Mouse (Mus musculus) fibroblast of lung, adult 2 months (primary cell): Measurements from ENCODE around the gene Ntmt1.

ENCODE experiments used
- DNase-seq: peaks from one replicate; pipeline ENCODE4 v3.0.0-alpha.2; 2011; ENCODE audit warnings: low read depth

The Ntmt1 gene

DNA sequence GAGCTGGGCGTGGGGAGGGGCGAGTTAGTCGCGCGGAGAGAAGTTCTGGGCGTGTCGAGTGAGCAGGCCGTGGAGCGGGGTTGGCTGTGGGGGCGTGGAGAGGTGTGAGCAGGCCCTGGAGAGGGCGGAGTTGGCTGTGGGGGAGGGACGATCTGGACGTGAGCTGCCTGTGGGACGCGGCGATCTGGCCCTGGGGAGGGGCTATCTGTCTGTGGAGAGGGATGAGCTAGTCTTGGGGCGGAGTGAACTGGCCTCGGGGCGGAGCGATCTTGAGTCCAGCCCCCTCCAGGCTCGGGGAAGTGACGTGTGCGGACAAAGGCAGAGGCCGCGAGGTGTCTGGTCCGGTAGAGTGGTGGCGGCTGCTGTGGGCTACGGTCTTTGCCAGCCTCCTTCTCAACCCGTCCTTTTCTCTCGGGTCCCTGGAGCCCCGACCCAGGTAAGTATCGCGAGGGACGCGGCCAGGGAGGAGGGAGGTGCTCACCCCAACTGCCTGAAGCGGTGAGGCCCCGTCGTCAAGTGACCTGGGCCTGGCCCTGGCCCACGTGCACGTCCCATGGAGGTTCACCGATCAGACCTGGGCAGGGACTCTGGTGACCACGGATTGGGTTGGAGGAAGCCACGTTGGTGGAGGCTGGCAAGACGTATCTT lies at the start of gene Ntmt1:
TSS of gene Ntmt1 (plus strand) at position 179 of the 648 bp plus-strand sequence.
- DNase-seq, result peak; percentile 99

DNA sequence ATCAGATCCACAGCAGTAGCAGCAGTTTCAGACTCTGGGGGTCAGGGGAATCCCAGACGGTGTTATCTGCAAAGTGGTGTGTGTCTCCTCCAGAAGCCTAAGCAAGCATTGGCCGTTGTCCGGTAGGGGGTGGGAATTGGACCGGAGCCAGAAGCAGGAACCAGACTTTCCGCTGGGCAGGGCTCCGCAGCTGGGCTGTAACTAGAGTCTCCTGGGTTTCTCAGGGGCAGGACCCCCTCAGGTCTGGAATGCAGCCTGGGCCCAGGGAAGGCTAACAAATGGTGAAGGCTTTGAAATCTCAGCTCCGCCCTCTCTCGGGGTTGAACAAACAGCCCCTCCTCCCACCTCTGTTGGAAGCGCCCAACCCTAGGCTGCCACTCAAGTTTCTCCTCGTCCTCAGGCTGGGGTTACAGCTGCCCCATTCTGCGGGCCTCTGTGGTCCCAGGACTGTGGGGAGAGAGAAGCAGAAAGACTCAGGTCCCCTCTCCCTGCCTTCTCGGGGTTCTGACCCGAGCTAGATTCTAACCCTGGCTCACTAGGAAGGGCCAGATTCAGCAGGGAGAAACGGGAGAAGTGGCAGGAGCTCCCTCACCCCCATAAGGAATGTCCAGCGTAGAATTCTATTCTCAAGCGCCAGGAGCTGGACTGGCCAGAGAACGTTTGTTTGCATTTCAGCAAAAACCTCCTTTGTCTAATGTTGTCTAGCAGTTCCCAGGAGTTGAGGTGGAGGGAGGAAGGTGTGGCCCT lies 49.1 kb upstream of the Ntmt1 start:
- peak; percentile 96 for DNase-seq

GRCm38 (mm10) chr2:30759088-30759374 lies 48.6 kb upstream of the Ntmt1 start:
- DNase-seq, result no peak

DNA sequence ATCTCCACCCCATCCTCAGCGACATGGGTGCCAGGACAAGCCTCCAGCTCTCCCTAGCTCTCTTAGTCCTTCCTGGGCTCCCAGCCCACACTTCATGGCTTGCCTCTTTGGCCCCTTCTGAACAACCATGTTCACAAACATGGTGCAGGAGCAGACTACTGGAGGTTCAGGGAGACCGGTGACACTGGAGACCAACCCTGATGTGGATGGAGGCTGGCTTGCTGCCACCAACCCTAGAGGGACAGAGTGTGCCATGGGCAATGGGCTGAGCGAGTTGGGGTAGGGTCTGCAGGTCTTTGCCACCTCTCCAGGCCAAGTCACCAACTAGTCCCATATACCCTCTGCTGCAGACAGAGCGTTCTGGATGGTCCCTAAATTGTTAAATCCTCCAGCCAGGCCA lies 48.2 kb upstream of the Ntmt1 start:
- no peak for DNase-seq

DNA sequence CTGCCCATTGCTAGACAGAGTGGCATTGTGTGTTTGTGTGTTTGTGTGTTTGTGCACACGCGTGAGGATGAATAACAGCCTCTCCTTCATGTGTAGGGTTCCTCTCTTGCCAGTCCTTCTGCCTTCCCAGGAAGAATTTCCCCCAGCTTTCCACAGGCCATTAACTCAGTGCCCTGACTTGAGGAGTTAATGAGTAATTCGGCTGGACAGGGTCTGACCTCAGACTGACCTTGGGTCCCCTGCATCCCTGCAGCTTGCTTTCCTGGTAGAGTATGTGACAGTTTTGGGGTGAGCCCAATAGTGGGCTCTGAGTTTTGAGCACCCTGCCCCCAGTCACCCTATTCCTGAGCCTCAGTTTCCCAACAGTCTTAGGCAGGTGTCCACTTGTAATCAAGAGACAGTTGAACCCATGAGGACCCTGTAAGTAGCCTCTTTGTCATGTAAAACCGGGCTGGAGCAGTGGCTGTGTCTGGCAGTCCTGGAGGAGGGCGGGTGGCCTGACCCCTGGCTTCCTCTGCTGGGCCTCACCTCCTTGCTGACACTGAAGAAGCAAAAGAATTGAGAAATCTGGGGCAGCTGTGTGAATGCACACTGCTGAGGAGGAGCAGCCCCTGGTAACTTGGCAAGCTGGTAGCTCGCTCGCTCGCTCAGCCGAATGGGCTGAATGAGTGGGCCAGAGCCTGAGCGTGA lies 47.6 kb upstream of the Ntmt1 start:
- DNase-seq, result peak; percentile 39

DNA sequence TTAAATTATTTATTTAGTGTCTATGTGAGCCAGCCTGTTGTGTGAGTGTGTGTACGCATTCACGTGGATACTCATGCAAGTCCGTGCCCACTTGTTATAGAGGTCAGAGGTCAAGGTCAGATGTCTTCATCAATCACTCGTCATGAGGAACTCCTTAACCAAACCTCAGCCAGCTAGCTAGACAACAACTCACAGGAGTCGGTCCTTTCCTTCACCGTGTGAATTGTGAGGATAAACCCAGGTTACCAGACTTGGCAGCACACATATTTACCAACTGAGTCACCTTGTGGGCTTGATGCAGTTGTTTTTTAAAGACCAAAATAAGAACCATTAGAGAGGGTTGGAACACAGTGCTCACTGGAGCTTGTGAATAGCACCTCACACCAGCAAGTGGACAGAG lies 46.9 kb upstream of the Ntmt1 start:
- peak; percentile 86 for DNase-seq

DNA sequence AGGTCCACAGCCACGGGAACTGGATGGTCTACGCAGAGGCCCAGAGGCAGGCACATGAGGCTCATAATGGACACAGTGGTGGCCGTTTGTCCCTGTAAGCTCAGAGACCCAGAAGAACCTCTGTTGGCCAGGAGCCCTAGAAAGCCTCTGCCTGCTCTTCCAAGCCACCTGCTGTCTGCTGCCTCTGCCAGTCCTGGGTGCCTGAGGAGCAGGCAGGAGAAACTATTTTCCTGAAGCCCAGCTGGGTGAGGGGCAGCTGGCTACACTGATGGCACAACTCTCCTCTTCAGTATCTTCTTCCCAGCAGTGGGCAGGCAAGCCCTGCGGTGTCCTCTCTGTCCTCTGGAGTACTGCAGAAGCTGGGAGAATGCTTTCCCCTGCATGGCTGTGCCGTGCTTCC lies 41.2 kb upstream of the Ntmt1 start:
- DNase-seq, result no peak

DNA sequence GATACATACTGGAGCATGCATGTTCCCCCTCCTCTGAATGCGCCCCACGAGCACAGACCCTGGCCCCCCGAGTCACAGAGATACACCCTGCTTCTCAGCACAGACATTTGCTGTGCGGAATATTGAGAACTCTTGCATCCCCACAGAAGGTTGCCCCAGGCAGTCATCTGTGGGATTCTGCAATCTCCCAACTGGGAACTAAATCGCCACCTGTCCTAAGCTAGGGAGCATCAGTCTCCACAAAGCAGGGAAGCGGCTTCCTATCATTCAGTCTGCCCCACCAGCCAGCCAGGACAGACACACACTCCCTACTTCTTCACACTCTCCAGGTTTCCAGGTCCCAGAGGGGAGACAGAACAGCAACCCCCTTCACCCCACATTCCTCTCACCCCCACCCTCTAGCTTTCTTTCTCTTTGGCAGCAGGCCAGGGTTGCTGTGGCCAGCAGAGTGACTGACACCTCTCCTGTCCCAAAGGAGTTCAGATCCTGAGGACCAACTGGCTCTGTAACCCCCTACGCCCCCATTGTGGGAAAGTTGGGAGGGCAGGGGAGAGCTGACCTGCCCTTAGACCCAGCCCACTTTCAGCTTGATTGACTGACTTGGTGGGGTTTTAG lies 39.9 kb upstream of the Ntmt1 start:
- DNase-seq, result no peak

GRCm38 (mm10) chr2:30768529-30768928 lies 39.1 kb upstream of the Ntmt1 start:
- DNase-seq, result no peak

DNA sequence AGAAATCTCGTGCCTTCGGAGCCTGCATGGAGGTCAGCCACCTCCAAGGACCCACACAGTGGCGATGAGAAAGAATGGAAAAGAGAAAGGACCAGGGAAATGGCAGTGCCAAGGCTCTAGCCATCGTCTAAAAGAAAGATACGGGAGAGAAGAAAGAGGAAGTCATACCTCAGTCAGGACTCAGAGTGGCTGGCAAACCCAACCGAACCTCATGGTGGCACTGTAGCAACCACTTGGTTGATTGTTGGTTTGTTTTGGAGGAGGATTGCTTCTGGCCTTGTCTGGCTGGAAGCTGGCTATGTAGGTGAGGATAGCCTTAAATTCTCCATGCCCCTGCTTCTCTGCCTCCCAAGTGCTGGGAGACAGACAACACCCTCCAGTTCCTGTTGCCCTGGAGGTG lies 38.4 kb upstream of the Ntmt1 start:
- no peak for DNase-seq

- DNase-seq, result no peak
Measured at GRCm38 (mm10) chr2:30771368-30771805, 36.2 kb upstream of the Ntmt1 start.

- no peak for DNase-seq
Measured at GRCm38 (mm10) chr2:30771806-30772460, 35.7 kb upstream of the Ntmt1 start.

- DNase-seq, result no peak
Measured at GRCm38 (mm10) chr2:30772581-30773312, 34.9 kb upstream of the Ntmt1 start.

DNA sequence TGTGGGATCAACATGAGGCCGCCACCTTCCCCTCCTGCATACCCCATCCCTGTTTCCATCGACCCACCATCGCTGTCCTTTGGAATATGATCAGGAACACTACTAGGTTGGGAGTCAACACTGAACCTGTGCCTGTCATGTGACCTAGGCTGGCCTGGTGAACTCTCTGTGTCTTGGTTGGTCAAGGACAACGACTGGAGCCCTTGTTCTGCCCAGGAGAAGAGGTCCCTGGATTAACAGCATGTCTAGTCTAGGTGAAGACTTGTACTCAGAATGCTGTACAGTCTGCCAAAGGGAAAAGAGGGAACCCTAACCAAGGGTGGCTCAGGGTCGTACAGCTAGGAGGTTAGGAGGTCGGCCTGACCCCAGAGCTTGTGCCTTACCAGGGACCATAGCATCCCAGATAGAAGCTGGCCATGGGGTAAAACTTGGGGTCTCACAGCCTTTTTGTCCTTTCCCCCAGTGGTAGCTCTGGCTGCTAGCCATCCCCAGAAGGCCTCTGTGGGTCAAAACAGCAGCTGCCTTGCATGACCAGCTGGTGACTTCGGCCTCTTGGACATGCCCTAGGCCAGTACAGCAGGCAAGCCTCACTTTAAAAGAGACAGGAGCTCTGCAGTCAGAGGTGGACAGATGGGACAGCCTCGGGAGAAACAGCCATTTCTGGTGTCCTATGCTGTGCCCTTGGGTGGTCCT lies 34.2 kb upstream of the Ntmt1 start:
- DNase-seq, result no peak

DNA sequence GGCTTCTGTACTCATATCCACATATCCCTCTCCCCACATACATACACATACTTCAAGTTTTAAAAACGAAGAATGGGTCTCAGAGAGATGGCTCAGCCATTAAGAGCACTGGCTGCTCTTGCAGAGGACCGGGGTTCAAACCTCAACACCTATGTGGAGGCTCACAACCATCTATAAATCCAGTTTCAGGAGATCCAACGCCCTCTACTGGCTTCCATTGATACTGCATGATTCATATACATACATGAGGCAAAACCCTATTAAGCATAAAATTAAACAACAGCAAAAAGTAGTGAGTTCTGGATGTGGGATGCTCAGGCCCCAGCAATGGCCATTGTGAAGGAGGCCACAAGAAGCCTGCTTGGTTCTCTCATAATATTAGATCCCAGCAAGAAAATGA lies 31.7 kb upstream of the Ntmt1 start:
- no peak for DNase-seq

DNA sequence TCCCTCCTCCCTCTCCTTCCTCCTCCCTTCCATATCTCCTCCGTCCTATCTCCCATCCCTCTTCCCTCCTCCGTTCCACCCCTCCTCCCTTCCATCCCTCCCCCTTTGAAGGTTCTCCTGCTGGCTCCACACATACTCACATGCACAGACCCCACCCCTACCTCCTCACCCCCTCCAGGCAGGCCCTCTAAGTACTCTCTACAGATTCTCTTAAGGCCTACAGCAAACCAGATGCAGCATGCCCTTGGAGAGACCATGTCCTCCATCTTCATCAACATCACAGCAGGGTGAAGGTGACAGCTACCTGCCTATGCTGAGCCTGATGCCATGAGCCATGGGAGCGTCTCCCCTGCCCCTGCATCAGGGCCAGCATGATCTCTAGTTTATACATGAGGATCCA lies 30.4 kb upstream of the Ntmt1 start:
- no peak for DNase-seq

DNA sequence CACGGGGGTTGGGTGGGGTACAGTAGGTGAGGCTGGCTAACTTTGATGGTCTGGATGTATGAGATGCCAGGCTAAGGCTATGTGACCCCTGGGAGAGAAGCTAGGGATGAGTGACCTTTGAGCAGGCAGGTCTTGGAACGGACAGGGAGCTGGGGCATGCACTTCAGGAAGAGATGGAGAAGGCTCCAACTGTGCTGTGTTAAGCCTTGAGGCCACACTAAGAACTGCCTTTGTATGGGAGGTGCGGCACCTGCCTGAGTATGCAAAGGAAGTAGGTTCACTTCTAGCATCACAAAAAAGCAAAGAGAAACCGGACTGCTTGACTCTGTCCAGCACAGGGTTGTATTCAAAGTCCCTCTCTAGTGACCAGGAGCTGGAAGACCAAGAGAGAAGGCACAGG lies 29.4 kb upstream of the Ntmt1 start:
- no peak for DNase-seq

DNA sequence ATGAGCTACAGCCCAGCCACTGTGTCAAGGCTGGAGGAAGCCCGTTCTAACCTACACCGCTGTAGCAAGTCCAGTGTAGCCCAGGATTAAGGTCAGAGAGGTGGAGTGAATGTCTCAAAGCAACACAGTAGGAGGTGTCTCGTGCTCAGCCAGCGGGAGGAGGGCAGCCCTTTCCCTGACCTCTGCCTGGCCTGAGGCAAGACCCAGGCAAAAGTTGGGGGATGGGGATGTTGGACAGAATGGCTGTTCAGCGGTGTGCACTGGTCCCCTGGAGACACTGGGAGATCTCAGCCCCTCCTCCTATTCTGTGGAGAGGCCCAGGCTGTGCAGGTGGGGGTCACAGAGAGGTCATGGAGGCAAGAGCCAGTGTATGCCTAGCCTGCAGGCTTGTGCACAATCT lies 28.4 kb upstream of the Ntmt1 start:
- DNase-seq, result no peak

GRCm38 (mm10) chr2:30782312-30783290 lies 25.0 kb upstream of the Ntmt1 start:
- no peak for DNase-seq

DNA sequence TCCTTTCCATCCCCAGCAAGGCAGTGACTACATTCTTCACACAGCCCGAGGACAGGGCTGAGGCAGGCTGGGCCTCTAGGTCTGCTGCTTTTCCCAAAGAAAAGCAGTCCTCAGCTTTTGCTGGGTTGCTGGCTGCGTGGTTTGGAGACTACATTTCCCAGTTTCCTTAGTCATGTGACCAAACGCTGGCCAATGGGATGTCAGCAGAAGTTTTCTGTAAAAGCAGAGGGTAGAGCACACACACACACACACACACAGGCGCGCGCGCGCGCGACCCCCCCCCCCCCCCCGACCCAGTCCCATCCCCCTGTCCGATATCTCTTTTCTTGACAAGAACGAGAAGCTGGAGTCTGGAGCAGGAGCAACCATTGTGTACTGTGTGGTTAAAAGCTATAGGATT lies 24.3 kb upstream of the Ntmt1 start:
- DNase-seq, result peak; percentile 42
